Mouse (Mus musculus) spleen, adult 2 months (tissue): Measurements from ENCODE around the gene Ifitm6.

Source experiments
- CTCF ChIP-seq: fragments of 200-500 bp; IDR thresholded peaks from 2 replicates; pipeline ENCODE4 v1.5.1; 2011; ENCODE audit warnings: mild to moderate bottlenecking, inconsistent platforms; ENCODE audit not compliant: insufficient read depth, insufficient read length, insufficient replicate concordance; ENCODE audit errors: extremely low read depth
- POLR2A ChIP-seq: fragments of 200-500 bp; IDR thresholded peaks from 2 replicates; pipeline ENCODE4 v1.6.1; 2011; ENCODE audit warnings: low read depth, low read length, inconsistent platforms

GRCm38 (mm10) chr7:140991117-140991689 lies 26.5 kb downstream of the Ifitm6 start:
- no peak for TF ChIP-seq CTCF
- TF ChIP-seq POLR2A, result no peak
